Mouse (Mus musculus) MEL (cell line): ENCODE data around the gene Grhl3. TPM values are rescaled to one million over a fixed set of nuclear protein-coding genes. Genes with fewer than 3 reads are reported as not detected.

Source experiments
- DNase-seq: peaks from one replicate; pipeline ENCODE4 v3.0.0; 2011; ENCODE audit warnings: low read depth, low spot score
- H3K27ac ChIP-seq: 2 replicates; pipeline ENCODE4 v1.5.1; 2012; ENCODE audit warnings: low read depth, mild to moderate bottlenecking, control low read depth, low read length, moderate library complexity; ENCODE audit not compliant: control insufficient read depth
- H3K27me3 ChIP-seq, 2 experiments: fragments of 150-350 bp in 1 of 2; sonication (generic) in 1 of 2; 2 replicates each; pipeline ENCODE4 v1.6.1; 2012; ENCODE audit warnings: low read length in 2 of 2, mild to moderate bottlenecking in 2 of 2, improper control_type of control experiment in 1 of 2, moderate library complexity in 1 of 2; ENCODE audit not compliant: insufficient read depth in 2 of 2, control insufficient read depth in 1 of 2
- H3K36me3 ChIP-seq, 2 experiments: 2 replicates each; pipeline ENCODE4 v1.6.1; 2012 to 2014; ENCODE audit warnings: low read length in 2 of 2, improper control_type of control experiment in 1 of 2, inconsistent platforms in 1 of 2, mild to moderate bottlenecking in 1 of 2; ENCODE audit not compliant: insufficient read depth in 2 of 2, control insufficient read depth in 1 of 2
- H3K4me1 ChIP-seq, 2 experiments: fragments of 150-350 bp in 1 of 2; sonication (generic) in 1 of 2; 2 replicates each; pipeline ENCODE4 v1.6.1; 2012; ENCODE audit warnings: low read length in 2 of 2, improper control_type of control experiment in 1 of 2, mild to moderate bottlenecking in 1 of 2; ENCODE audit not compliant: insufficient read depth in 2 of 2, control insufficient read depth in 1 of 2
- H3K4me3 ChIP-seq, 2 experiments: fragments of 150-350 bp in 1 of 2; sonication (generic) in 1 of 2; 2 replicates each; pipeline ENCODE4 v1.5.1; 2012; ENCODE audit warnings: low read depth in 2 of 2, low read length in 2 of 2, mild to moderate bottlenecking in 2 of 2, moderate library complexity in 2 of 2, control low read depth in 1 of 2, improper control_type of control experiment in 1 of 2; ENCODE audit not compliant: control insufficient read depth in 1 of 2, insufficient read depth in 1 of 2
- H3K79me2 ChIP-seq: 2 replicates; pipeline ENCODE4 v1.6.1; 2012; ENCODE audit warnings: mild to moderate bottlenecking, low read length, moderate library complexity; ENCODE audit not compliant: control insufficient read depth, poor library complexity, insufficient read depth
- H3K9ac ChIP-seq: 2 replicates; pipeline ENCODE4 v1.6.1; 2012; ENCODE audit warnings: low read depth, mild to moderate bottlenecking, control low read depth, low read length, moderate library complexity; ENCODE audit not compliant: control insufficient read depth, poor library complexity, severe bottlenecking
- H3K9me3 ChIP-seq: fragments of 150-350 bp; sonication (generic); replicated peaks from 2 replicates; pipeline ENCODE4 v1.6.1; 2012; ENCODE audit warnings: mild to moderate bottlenecking, low read length, improper control_type of control experiment, moderate library complexity; ENCODE audit not compliant: insufficient read depth
- BHLHE40 ChIP-seq: IDR thresholded peaks from 2 replicates; pipeline ENCODE4 v1.6.1; 2012; ENCODE audit warnings: low read depth, mild to moderate bottlenecking, inconsistent platforms, low read length, improper control_type of control experiment, borderline replicate concordance
- CHD1 ChIP-seq: IDR thresholded peaks from 2 replicates; pipeline ENCODE4 v1.6.1; 2012; ENCODE audit warnings: low read depth, mild to moderate bottlenecking, inconsistent platforms, low read length, improper control_type of control experiment
- E2F4 ChIP-seq: IDR thresholded peaks from 2 replicates; pipeline ENCODE4 v1.6.1; 2011; ENCODE audit warnings: low read depth, low read length, improper control_type of control experiment, borderline replicate concordance
- ELF1 ChIP-seq: IDR thresholded peaks from 2 replicates; pipeline ENCODE4 v1.6.1; 2014; ENCODE audit warnings: low read depth, mild to moderate bottlenecking, inconsistent platforms, low read length, improper control_type of control experiment, moderate library complexity
- EP300 ChIP-seq, 2 experiments: IDR thresholded peaks; 2 replicates each; pipeline ENCODE4 v1.6.1; 2011; ENCODE audit warnings: improper control_type of control experiment in 2 of 2, low read length in 2 of 2, low read depth in 1 of 2, mild to moderate bottlenecking in 1 of 2
- GABPA ChIP-seq: IDR thresholded peaks from 2 replicates; pipeline ENCODE4 v1.6.1; 2012; ENCODE audit warnings: low read depth, mild to moderate bottlenecking, inconsistent platforms, low read length, improper control_type of control experiment, moderate library complexity
- GATA1 ChIP-seq: IDR thresholded peaks from 2 replicates; pipeline ENCODE4 v1.6.1; 2011; ENCODE audit warnings: low read depth, low read length, improper control_type of control experiment
- MAFK ChIP-seq: IDR thresholded peaks from 2 replicates; pipeline ENCODE4 v1.6.1; 2011; ENCODE audit warnings: low read depth, mild to moderate bottlenecking, low read length, improper control_type of control experiment, borderline replicate concordance
- MAX ChIP-seq: IDR thresholded peaks from 2 replicates; pipeline ENCODE4 v1.6.1; 2011; ENCODE audit warnings: low read length, improper control_type of control experiment
- MEF2A ChIP-seq: IDR thresholded peaks from 2 replicates; pipeline ENCODE4 v1.6.1; 2014; ENCODE audit warnings: low read depth, mild to moderate bottlenecking, inconsistent platforms, low read length, improper control_type of control experiment; ENCODE audit not compliant: poor library complexity, insufficient replicate concordance, severe bottlenecking; ENCODE audit errors: extremely low read depth
- MXI1 ChIP-seq: IDR thresholded peaks from 2 replicates; pipeline ENCODE4 v1.6.1; 2011; ENCODE audit warnings: mild to moderate bottlenecking, low read depth, low read length, improper control_type of control experiment
- MYB ChIP-seq: IDR thresholded peaks from 2 replicates; pipeline ENCODE4 v1.6.1; 2011; ENCODE audit warnings: mild to moderate bottlenecking, low read depth, low read length, improper control_type of control experiment
- MYC ChIP-seq: IDR thresholded peaks from 2 replicates; pipeline ENCODE4 v1.6.1; 2011; ENCODE audit warnings: low read depth, mild to moderate bottlenecking, low read length, improper control_type of control experiment, moderate library complexity
- NRF1 ChIP-seq: IDR thresholded peaks from 2 replicates; pipeline ENCODE4 v1.6.1; 2014; ENCODE audit warnings: low read depth, mild to moderate bottlenecking, inconsistent platforms, low read length, improper control_type of control experiment, moderate library complexity; ENCODE audit not compliant: poor library complexity, insufficient read depth, severe bottlenecking
- POLR2A ChIP-seq, 2 experiments: IDR thresholded peaks; 2 replicates each; pipeline ENCODE4 v1.6.1; 2011 to 2012; ENCODE audit warnings: low read length in 2 of 2, mild to moderate bottlenecking in 2 of 2, control low read depth in 1 of 2, improper control_type of control experiment in 1 of 2, low read depth in 1 of 2, moderate library complexity in 1 of 2; ENCODE audit not compliant: control insufficient read depth in 1 of 2, insufficient read depth in 1 of 2, poor library complexity in 1 of 2
- POLR2AphosphoS5 ChIP-seq: IDR thresholded peaks from 2 replicates; pipeline ENCODE4 v1.6.1; 2012; ENCODE audit warnings: low read depth, borderline replicate concordance, mild to moderate bottlenecking, inconsistent platforms, low read length, moderate library complexity, mixed read lengths
- TAL1 ChIP-seq: IDR thresholded peaks from 2 replicates; pipeline ENCODE4 v1.6.1; 2012; ENCODE audit warnings: mild to moderate bottlenecking, inconsistent platforms, low read length, moderate library complexity, mixed read lengths
- TBP ChIP-seq: IDR thresholded peaks from 2 replicates; pipeline ENCODE4 v1.8.0; 2011; ENCODE audit warnings: low read depth, low read length, improper control_type of control experiment
- TCF12 ChIP-seq: IDR thresholded peaks from 2 replicates; pipeline ENCODE4 v1.6.1; 2014; ENCODE audit warnings: low read depth, mild to moderate bottlenecking, inconsistent platforms, low read length, improper control_type of control experiment, moderate library complexity
- USF1 ChIP-seq: IDR thresholded peaks from 2 replicates; pipeline ENCODE4 v1.6.1; 2014; ENCODE audit warnings: low read depth, mild to moderate bottlenecking, inconsistent platforms, low read length, improper control_type of control experiment, moderate library complexity
- ZC3H11A ChIP-seq: IDR thresholded peaks from 2 replicates; pipeline ENCODE4 v1.6.1; 2012; ENCODE audit warnings: low read depth, mild to moderate bottlenecking, inconsistent platforms, low read length, improper control_type of control experiment
- ZKSCAN1 ChIP-seq: IDR thresholded peaks from 2 replicates; pipeline ENCODE4 v1.6.1; 2012; ENCODE audit warnings: low read depth, mild to moderate bottlenecking, inconsistent platforms, low read length, improper control_type of control experiment, moderate library complexity
- ZMIZ1 ChIP-seq: IDR thresholded peaks from 2 replicates; pipeline ENCODE4 v1.6.1; 2012; ENCODE audit warnings: low read depth, mild to moderate bottlenecking, inconsistent platforms, low read length, improper control_type of control experiment, moderate library complexity
- ZNF384 ChIP-seq: IDR thresholded peaks from 2 replicates; pipeline ENCODE4 v1.6.1; 2012; ENCODE audit warnings: low read depth, mild to moderate bottlenecking, inconsistent platforms, low read length, improper control_type of control experiment
- polyA plus RNA-seq, 2 experiments: library from polyadenylated mRNA; stranded (reverse) in 1 of 2; unstranded in 1 of 2; fragments of >175 nt in 1 of 2; fragments of >200 nt in 1 of 2; gene quantifications; 2 replicates each; pipeline versions ENCODE4 v1.2.1 to v1.2.4; 2012; ENCODE audit warnings: low replicate concordance in 2 of 2, low read depth in 1 of 2; ENCODE audit not compliant: insufficient read length in 2 of 2, insufficient read depth in 1 of 2, missing spikeins in 1 of 2
- total RNA-seq: library from RNA; depleted of rRNA; stranded (reverse); fragments of 300-350 nt; gene quantifications from 2 replicates; pipeline ENCODE4 v1.2.3, GENCODE M21; 2012

Gene Grhl3
- total and polyA plus RNA-seq, 3 experiments = not detected

DNA sequence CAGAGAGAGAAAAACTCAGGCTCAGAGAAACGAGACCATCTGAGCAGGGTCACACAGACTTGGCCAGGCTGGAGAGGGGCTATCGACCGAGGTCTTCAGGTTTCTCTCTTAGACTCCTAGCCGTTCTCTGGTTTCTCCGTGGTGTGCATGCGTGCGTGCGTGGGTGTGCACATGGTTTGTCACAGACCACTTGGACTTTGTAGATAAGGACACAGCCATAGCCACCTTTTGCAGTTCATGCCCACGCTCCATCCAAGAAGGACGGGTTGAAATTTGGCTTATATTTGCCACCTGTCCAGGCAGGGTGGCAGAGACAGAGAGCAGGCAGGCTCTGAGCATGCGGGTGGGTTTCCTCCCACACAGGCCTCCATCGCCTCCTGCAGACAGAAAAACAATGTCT lies 48.4 kb downstream of the Grhl3 start:
- TF ChIP-seq MAX (no peak), GABPA (no peak), EP300 (IDR thresholded peaks at IDR 0.05; ENCODE audit: low read depth in 1 of 2, low read length in 2 of 2) (no peak), TBP (no peak), ZC3H11A (no peak), MAFK (no peak), E2F4 (no peak), TAL1 (no peak)
- TF ChIP-seq, all 39 proteins: peak for 0
- no peaks in the 10 kb centered on the region for H3K36me3 ChIP-seq
- peaks cover 4% of the 10 kb centered on the region in 2 experiments; a peak in 1 of 4 replicates for H3K27me3 ChIP-seq

GRCm38 (mm10) chr4:135523939-135524338 lies 49.5 kb downstream of the Grhl3 start:
- Histone ChIP-seq H3K4me3 (no peak overlapping the region), H3K36me3 (no peaks in the 10 kb centered on the region), H3K4me1 (no peaks in the 10 kb centered on the region), H3K79me2 (no peaks in the 10 kb centered on the region), H3K9ac (no peak overlapping the region), H3K27ac (no peak overlapping the region), H3K9me3 (no peaks in the 10 kb centered on the region), H3K27me3 (peaks cover 4% of the 10 kb centered on the region in 2 experiments; a peak in 1 of 4 replicates)
- no peak for DNase-seq
- no peak for TF ChIP-seq POLR2A (IDR thresholded peaks at IDR 0.05; ENCODE audit: control insufficient read depth in 1 of 2, insufficient read depth in 1 of 2, low read depth in 1 of 2, low read length in 2 of 2, poor library complexity in 1 of 2)
- TF ChIP-seq ZMIZ1 = no peak
- TF ChIP-seq ZNF384 = no peak
- TF ChIP-seq CHD1 = no peak
- no peak for TF ChIP-seq TAL1
- TF ChIP-seq MYB = no peak
- TF ChIP-seq MYC = no peak
- no peak for TF ChIP-seq USF1
- TF ChIP-seq GATA1 = no peak
- TF ChIP-seq EP300 (IDR thresholded peaks at IDR 0.05; ENCODE audit: low read depth in 1 of 2, low read length in 2 of 2) = no peak

More for the DNA sequence above, 48.4 kb downstream of the Grhl3 start:
- Histone ChIP-seq H3K27ac (no peak overlapping the region), H3K9me3 (no peaks in the 10 kb centered on the region), H3K4me3 (no peak overlapping the region), H3K79me2 (no peaks in the 10 kb centered on the region), H3K9ac (no peak overlapping the region), H3K4me1 (no peaks in the 10 kb centered on the region)
- no peak for DNase-seq

- TF ChIP-seq NRF1 = no peak
- no peak for TF ChIP-seq ZNF384
- no peak for TF ChIP-seq MYB
- no peak for TF ChIP-seq MAFK
- no peak for TF ChIP-seq TAL1
- TF ChIP-seq BHLHE40 = no peak
- no peak for TF ChIP-seq POLR2AphosphoS5
- no peak for TF ChIP-seq MYC
- no peak for TF ChIP-seq MEF2A
- no peak for TF ChIP-seq POLR2A (IDR thresholded peaks at IDR 0.05; ENCODE audit: control insufficient read depth in 1 of 2, insufficient read depth in 1 of 2, low read depth in 1 of 2, low read length in 2 of 2, poor library complexity in 1 of 2)
- no peak for TF ChIP-seq TCF12
- TF ChIP-seq CHD1 = no peak
- no peak for TF ChIP-seq ZC3H11A
- TF ChIP-seq ELF1 = no peak
- TF ChIP-seq MXI1 = no peak
- TF ChIP-seq E2F4 = no peak
- no peak for TF ChIP-seq EP300 (IDR thresholded peaks at IDR 0.05; ENCODE audit: low read depth in 1 of 2, low read length in 2 of 2)
- no peak for TF ChIP-seq ZKSCAN1
- H3K36me3 ChIP-seq = no peaks in the 10 kb centered on the region
- no peak overlapping the region for H3K4me3 ChIP-seq
- H3K79me2 ChIP-seq = no peaks in the 10 kb centered on the region
- peaks cover 3 to 4% of the 10 kb centered on the region in 2 experiments; a peak in 1 of 4 replicates for H3K27me3 ChIP-seq
- no peaks in the 10 kb centered on the region for H3K9me3 ChIP-seq
- no peaks in the 10 kb centered on the region for H3K4me1 ChIP-seq
- no peak overlapping the region for H3K27ac ChIP-seq
- no peak overlapping the region for H3K9ac ChIP-seq
- DNase-seq = no peak
These were observed 53.0 kb downstream of the Grhl3 start for GRCm38 (mm10) chr4:135520421-135520820.
